Mouse (Mus musculus) lung, postnatal 0 days (tissue): ENCODE measurements at regions not wholly inside any gene's neighbourhood (a gene's known extent, or its start where the extent isn't known, plus 50 kb on each side); places are given as distances from the start of the nearest gene placed in this dataset.

Experiments used
- CTCF ChIP-seq: IDR thresholded peaks from 2 replicates; pipeline ENCODE4 v1.5.1; 2016; ENCODE audit warnings: antibody characterized with exemption, mild to moderate bottlenecking
- EP300 ChIP-seq: IDR thresholded peaks from 2 replicates; pipeline ENCODE4 v1.6.1; 2016; ENCODE audit warnings: antibody characterized with exemption, mild to moderate bottlenecking, control low read depth

GRCm38 (mm10) chr14:15872013-15872412 is 377.1 kb upstream of the Ngly1 start:
- no peak for TF ChIP-seq CTCF
- TF ChIP-seq EP300 = no peak
